Mouse (Mus musculus) bone marrow, adult 2 months (tissue): ENCODE measurements around the gene Sbno2. TPM values are rescaled to one million over a fixed set of nuclear protein-coding genes. Genes with fewer than 3 reads are reported as not detected.
A peak's percentile ranks its signal among the peaks of the same experiment; 100 is the strongest.

ENCODE experiments used
- H3K27ac ChIP-seq: fragments of 200-500 bp; 2 replicates; pipeline ENCODE4 v1.5.1; 2012; ENCODE audit warnings: low read depth, mild to moderate bottlenecking, control low read depth, inconsistent platforms, low read length; ENCODE audit not compliant: control insufficient read depth, poor library complexity, insufficient read depth
- H3K4me1 ChIP-seq: fragments of 200-500 bp; 2 replicates; pipeline ENCODE4 v1.6.1; 2011; ENCODE audit warnings: low read length; ENCODE audit not compliant: control insufficient read depth, insufficient read depth
- H3K4me3 ChIP-seq: fragments of 200-500 bp; replicated peaks from 2 replicates; pipeline ENCODE3; 2011; ENCODE audit warnings: mild to moderate bottlenecking, low read depth, low read length, control low read depth; ENCODE audit not compliant: control insufficient read depth
- CTCF ChIP-seq: fragments of 200-500 bp; IDR thresholded peaks from 2 replicates; pipeline ENCODE4 v1.5.1; 2011; ENCODE audit warnings: low read length, control low read depth; ENCODE audit not compliant: control insufficient read depth, insufficient read depth
- POLR2A ChIP-seq: fragments of 200-500 bp; IDR thresholded peaks from 2 replicates; pipeline ENCODE4 v1.6.1; 2011; ENCODE audit warnings: low read depth, mild to moderate bottlenecking, control low read depth, low read length, borderline replicate concordance; ENCODE audit not compliant: control insufficient read depth
- WGBS: fragments of 180-500 bp; shearing (Covaris S2); methylation state at CpG from one replicate; pipeline ENCODE4 v1.1.7; 2018; 5-methylcytosine and 5-hydroxymethylcytosine counted together
- polyA plus RNA-seq: library from polyadenylated mRNA; stranded (reverse); fragments of >200 nt; gene quantifications from 2 replicates; pipeline ENCODE4 v1.2.4, GENCODE M21; 2011; ENCODE audit warnings: low replicate concordance; ENCODE audit not compliant: missing spikeins, insufficient read depth, insufficient read length

Gene Sbno2
- polyA plus RNA-seq, 1 experiment, result 83.8 TPM

DNA sequence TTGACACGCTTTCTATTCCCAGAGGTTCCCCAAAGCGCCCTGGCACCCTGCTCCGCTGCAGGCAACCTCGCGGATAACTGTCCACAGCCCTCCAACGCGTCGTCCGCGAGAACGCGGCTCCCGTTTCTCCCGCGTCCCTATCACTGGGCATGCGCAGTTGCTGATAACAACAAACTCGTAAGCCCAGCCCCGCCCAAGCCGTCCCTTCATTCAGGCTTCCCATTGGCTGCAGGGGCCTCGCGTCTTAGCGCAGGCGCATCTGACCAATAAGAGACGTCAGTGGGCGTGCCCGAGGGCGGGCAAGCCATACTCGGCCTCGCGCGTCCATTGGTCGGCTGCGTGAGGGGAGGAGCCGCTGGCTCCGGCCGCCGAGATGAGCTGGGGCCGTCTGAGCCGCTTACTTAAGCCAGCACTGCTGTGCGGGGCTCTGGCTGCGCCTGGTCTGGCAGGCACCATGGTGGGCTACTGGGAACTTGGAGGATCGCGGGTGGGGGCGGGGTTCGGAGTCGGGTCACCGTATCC is 52.1 kb downstream of the Sbno2 start:
- WGBS, result under 1% methylated on average over 47 of the region's 47 CpGs

DNA sequence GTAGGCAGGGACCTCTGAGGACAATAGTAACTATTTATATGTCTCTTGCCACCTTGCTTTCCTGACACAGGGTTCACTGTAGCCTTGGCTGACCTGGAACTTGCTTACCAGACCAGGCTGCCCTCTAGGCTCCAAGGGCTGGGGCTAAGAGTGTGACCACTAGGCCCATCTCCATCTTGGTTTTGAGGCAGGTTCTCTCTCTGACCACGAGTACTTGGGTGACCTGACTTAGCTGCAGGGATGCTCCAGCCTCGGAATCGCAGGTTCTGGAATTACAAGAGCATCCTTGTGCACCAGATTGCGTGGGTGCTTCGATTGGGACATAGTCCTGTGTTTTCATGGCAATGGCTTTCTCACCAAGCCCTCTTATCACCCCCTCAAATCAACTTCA is 53.0 kb downstream of the Sbno2 start:
- no peak overlapping the region for H3K4me3 ChIP-seq
- H3K27ac ChIP-seq, result peak overlapping the region; percentile 91
- WGBS, result 73% methylated on average over 5 of the region's 5 CpGs
- TF ChIP-seq CTCF (no peak), POLR2A (no peak)
- H3K4me1 ChIP-seq, result peaks cover 6% of the 10 kb centered on the region; the same call in 1 of the 2 replicates

More for the DNA sequence above, 52.1 kb downstream of the Sbno2 start:
- TF ChIP-seq CTCF, result no peak
- TF ChIP-seq POLR2A, result peak; percentile 92
- H3K4me1 ChIP-seq, result peaks cover 6% of the 10 kb centered on the region; the same call in 1 of the 2 replicates
- H3K4me3 ChIP-seq, result peak overlapping the region; percentile 84
- peak overlapping the region; percentile 97 for H3K27ac ChIP-seq

DNA sequence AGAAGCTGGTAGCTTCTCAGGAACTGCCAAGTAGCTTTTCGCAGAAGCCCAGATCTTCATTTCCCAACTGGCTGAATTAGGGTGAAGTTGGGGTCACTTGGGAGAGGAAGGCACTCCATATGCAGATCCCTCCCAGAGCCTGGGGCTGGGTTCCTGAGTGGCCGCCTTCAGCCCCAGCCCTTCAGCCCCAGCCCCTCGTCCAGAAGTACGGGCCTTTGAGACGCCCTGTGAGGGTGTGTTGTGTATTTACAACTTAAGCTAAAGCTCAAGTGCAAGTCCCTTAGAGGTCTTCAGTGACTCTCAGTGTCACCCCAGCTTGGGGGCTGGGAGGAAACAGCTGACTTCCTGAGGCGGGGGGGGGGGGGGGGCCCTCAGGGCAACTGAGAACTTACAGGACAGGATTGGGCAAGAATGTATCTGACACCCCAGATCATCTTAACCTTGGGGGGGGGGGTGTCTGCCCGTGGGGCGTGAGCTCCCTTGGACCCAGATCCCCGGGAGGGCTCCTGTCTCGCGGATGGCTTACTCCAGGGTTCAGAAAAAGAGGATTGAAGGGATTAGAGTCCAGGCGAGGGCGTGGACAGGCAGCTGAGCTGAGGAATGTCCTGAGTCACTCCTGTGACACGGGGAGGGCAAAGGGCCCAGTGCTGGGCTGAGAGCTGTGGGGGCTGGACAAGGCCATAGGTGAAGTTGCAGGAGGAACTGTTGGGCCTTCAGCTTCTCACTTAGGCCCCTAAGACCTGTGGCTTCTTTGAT is 53.6 kb downstream of the Sbno2 start:
- peak overlapping the region; percentile 91 for H3K27ac ChIP-seq
- whole genome bisulfite sequencing, result 11% methylated on average over 14 of the region's 14 CpGs
- no peak overlapping the region for H3K4me3 ChIP-seq
- peaks cover 6% of the 10 kb centered on the region; the same call in 1 of the 2 replicates for H3K4me1 ChIP-seq
- no peak for TF ChIP-seq CTCF
- peak; percentile 39; the same call in 1 of the 2 replicates for TF ChIP-seq POLR2A

DNA sequence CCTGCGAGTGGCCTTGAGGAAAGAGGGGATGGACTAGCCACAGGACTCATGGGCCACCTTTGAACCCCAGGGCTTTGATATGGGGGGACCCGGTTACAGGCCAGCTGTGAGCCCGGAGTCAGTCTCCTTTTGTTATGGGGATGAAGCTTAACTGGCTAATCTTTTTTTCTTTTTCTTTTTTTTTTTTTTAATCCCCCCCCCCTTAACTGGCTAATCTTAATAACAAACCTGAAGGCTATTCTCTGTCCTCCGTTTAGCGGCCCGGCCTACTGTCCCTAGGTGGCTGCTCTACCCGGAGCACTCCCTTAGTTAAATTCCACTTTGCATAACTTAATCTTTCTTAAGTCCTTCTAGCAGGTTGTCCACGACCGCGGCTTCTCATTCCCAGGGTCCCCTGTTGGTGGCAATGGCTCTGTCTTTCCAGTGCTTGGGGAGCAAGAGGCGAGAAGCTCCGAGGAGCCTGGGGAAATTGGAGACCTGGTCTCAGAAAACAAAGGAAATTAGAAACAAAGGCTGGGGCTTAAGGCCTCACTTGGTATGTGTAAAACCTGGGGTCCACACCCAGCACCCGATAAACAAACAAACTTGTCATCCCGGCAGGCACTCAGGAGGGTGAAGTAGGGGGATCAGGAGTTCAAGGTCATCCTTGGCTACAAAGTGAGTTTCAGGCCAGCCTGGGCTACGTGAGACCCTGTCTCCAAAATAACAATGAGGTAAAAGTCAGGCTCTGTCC is 54.3 kb downstream of the Sbno2 start:
- peaks cover 6% of the 10 kb centered on the region; the same call in 1 of the 2 replicates for H3K4me1 ChIP-seq
- 54% methylated on average over 15 of the region's 15 CpGs for WGBS

DNA sequence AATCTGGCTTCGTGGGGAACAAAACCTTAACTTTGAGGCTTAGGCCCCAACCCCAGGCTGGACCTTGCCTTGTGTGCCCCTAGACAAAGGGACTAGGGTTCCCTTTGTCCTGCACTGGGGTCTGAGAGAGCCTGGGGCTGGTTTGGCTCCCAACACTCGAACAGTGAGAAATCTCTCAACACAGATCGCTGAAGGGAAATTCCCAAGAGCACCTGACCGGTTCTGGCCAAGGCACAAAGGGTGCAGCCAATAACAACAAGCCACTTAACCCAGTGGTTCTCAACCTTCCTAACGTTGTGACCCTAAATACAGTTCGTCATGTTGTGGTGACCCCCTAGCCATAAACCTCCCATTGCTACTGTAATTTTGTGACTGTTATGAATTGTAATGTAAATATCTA is 55.1 kb downstream of the Sbno2 start:
- H3K4me1 ChIP-seq, result peaks cover 5% of the 10 kb centered on the region; the same call in 1 of the 2 replicates
- 50% methylated on average over 6 of the region's 6 CpGs for WGBS

More for the DNA sequence above, 54.3 kb downstream of the Sbno2 start:
- TF ChIP-seq CTCF (no peak), POLR2A (no peak)
- peak overlapping the region; percentile 91 for H3K27ac ChIP-seq
- H3K4me3 ChIP-seq, result no peak overlapping the region

DNA sequence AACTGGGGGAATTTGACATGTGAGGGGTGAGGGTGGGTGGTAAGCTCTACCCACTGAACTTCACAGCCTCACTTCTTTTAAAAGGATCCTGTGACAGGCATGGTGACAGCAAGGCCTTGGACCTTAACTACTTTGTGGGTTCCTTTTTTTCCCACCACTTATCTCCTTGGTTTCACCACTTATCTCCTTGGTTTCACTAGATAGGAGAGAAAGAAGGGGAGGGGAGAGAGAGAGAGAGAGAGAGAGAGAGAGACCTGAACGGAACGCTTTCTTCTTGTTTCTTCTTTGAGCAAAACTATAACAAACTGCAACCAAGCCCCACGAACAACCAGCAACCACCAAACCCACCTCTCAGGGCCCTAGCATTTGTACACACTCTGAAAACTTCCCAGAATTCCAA is 56.5 kb downstream of the Sbno2 start:
- H3K4me3 ChIP-seq, result no peak overlapping the region
- 49% methylated on average over 3 of the region's 3 CpGs for WGBS
- no peak for TF ChIP-seq CTCF
- no peak for TF ChIP-seq POLR2A
- H3K27ac ChIP-seq, result no peak overlapping the region
- peaks cover 5% of the 10 kb centered on the region; the same call in 1 of the 2 replicates for H3K4me1 ChIP-seq

More for the DNA sequence above, 55.1 kb downstream of the Sbno2 start:
- no peak overlapping the region for H3K27ac ChIP-seq
- TF ChIP-seq CTCF, result no peak
- TF ChIP-seq POLR2A, result no peak
- no peak overlapping the region for H3K4me3 ChIP-seq

DNA sequence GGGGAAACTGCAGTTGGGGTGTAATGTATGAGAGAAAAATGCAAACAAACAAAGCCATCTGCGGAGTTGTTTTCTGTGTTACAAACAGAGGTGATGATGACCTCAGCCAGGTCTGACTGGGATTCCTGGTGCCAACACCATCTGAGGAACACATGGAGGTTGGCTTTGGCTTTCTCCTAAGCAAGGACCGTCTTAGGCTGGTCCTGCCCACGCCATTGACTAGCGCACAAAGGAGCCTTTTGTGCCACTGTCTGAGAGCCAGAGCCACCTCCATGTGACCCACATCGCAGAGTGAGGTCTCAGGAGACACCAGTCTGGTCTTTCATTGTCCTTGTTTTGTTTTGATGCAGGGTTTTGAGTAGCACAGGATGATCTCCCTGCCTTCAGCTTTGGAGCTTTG is 57.0 kb downstream of the Sbno2 start:
- TF ChIP-seq POLR2A (no peak), CTCF (no peak)
- H3K27ac ChIP-seq, result no peak overlapping the region
- H3K4me3 ChIP-seq, result no peak overlapping the region
- H3K4me1 ChIP-seq, result peaks cover 5% of the 10 kb centered on the region; the same call in 1 of the 2 replicates
- 85% methylated on average over 5 of the region's 5 CpGs for WGBS

DNA sequence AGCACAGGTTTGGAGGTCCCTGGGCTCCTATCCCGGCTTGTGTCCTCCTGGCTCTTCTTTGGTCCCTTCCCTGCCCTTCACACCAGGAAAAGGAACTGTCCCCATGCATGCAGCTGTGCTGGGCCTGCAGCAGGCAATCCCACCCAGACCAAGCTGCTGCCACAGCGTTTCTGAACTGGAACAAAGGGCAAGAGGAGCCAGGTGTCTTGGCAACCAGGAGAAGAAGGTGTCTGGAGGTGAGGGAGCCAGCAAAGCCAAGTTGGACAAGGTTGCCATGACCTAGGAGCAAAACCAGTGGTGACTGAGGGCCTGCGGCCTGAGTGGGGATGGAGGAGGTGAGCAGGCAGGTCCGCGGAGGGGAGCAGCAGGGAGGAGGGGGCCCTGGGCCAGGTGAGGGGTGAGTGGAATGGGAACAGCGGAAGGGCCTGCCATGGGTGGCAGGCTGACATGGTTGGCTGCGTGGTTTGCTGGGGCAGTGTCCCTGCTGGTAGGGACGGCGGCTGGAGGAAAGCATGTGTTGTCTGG is 58.3 kb downstream of the Sbno2 start, which contains the start of gene Gpx4:
Gpx4 (plus strand) TSS at position 126 of the 525 bp plus-strand sequence.
- Histone ChIP-seq H3K4me1 (peaks cover 1% of the 10 kb centered on the region; the same call in 1 of the 2 replicates), H3K4me3 (no peak within 1 kb of the TSS), H3K27ac (no peak within 1 kb of the TSS)
- TF ChIP-seq POLR2A (no peak), CTCF (no peak)
- 89% methylated on average over 9 of the region's 9 CpGs for WGBS
